Comparison of ENCODE assay signal across 14 mouse cellular contexts in genomic region chr4:7364238-7365040, GRCm38 (mm10).
DNase-seq lines count a peak whose midpoint lies in the region; ATAC-seq lines count a peak whose summit lies in the region.
"Had no signal": no experiment of that assay in that cellular context is flagged by ENCODE, and none has a peak within 500 bp of the region (broad histone marks: within the 10 kb centered on the region; RNA-seq: fewer than 3 reads in every experiment).

No protein-coding gene starts in this region.

- H3K36me3 ChIP-seq in neural tube, embryonic 11.5 days (ENCODE audit: control insufficient read depth, insufficient read depth, low read length): no peaks in the 10 kb centered on the region
- H3K36me3 ChIP-seq in forebrain, embryonic 12.5 days (replicated peaks): no peaks in the 10 kb centered on the region
- H3K36me3 ChIP-seq in kidney, embryonic 14.5 days (ENCODE audit: control insufficient read depth, insufficient read depth, low read length): no peaks in the 10 kb centered on the region
- H3K36me3 ChIP-seq: embryonic facial prominence, embryonic 15.5 days; hindbrain, embryonic 10.5 days had no signal

- peak; percentile 16 for DNase-seq in neural tube, embryonic 11.5 days (ENCODE audit: low spot score)
- DNase-seq in neural tube, embryonic 10.5 days (ENCODE audit: extremely low spot score, low spot score): no peak
- peak; percentile 4 for DNase-seq in mesoderm, embryonic 11.5 days (ENCODE audit: low read depth, low spot score)
- peak; percentile 36 to 50 for DNase-seq in thymus, postnatal 36 days
- DNase-seq in adrenal gland, postnatal 14 days: no peak
- DNase-seq in testis, postnatal 10 days (ENCODE audit: low spot score): no peak
- DNase-seq: kidney, postnatal 14 days; lung, postnatal 10 days had no signal

- no peak overlapping the region for H3K9ac ChIP-seq in neural tube, embryonic 11.5 days (ENCODE audit: low read length)
- H3K9ac ChIP-seq in forebrain, embryonic 12.5 days: no peak overlapping the region
- H3K9ac ChIP-seq in kidney, embryonic 14.5 days (ENCODE audit: low read depth, low read length): no peak overlapping the region
- H3K9ac ChIP-seq: embryonic facial prominence, embryonic 15.5 days had no signal

- H3K9me3 ChIP-seq in neural tube, embryonic 11.5 days (ENCODE audit: control insufficient read depth, low read length): no peaks in the 10 kb centered on the region
- no peaks in the 10 kb centered on the region for H3K9me3 ChIP-seq in forebrain, embryonic 12.5 days
- H3K9me3 ChIP-seq in kidney, embryonic 14.5 days (ENCODE audit: control insufficient read depth, low read length): no peaks in the 10 kb centered on the region
- H3K9me3 ChIP-seq: embryonic facial prominence, embryonic 15.5 days; hindbrain, embryonic 10.5 days had no signal

- H3K4me2 ChIP-seq in neural tube, embryonic 11.5 days (ENCODE audit: low read depth): no peak overlapping the region
- no peak overlapping the region for H3K4me2 ChIP-seq in forebrain, embryonic 12.5 days
- no peak overlapping the region for H3K4me2 ChIP-seq in kidney, embryonic 14.5 days (replicated peaks; ENCODE audit: low read depth, low read length)
- H3K4me2 ChIP-seq: embryonic facial prominence, embryonic 15.5 days; liver, embryonic 11.5 days had no signal

- no peaks in the 10 kb centered on the region for H3K4me1 ChIP-seq in neural tube, embryonic 11.5 days (ENCODE audit: control insufficient read depth, insufficient read depth, low read length)
- H3K4me1 ChIP-seq in forebrain, embryonic 12.5 days: peaks cover 10% of the 10 kb centered on the region
- no peaks in the 10 kb centered on the region for H3K4me1 ChIP-seq in kidney, embryonic 14.5 days (ENCODE audit: control insufficient read depth, insufficient read depth, low read length)
- H3K4me1 ChIP-seq: embryonic facial prominence, embryonic 15.5 days had no signal

- H3K27me3 ChIP-seq in neural tube, embryonic 11.5 days (ENCODE audit: control insufficient read depth, insufficient read depth, low read length): no peaks in the 10 kb centered on the region
- H3K27me3 ChIP-seq in forebrain, embryonic 12.5 days: no peaks in the 10 kb centered on the region
- no peaks in the 10 kb centered on the region for H3K27me3 ChIP-seq in kidney, embryonic 14.5 days (ENCODE audit: control insufficient read depth, insufficient read depth, low read length)
- H3K27me3 ChIP-seq: embryonic facial prominence, embryonic 15.5 days had no signal

- 82% methylated on average over 3 of the region's 3 CpGs for WGBS in neural tube, embryonic 11.5 days
- 72% methylated on average over 3 of the region's 3 CpGs for WGBS in forebrain, embryonic 12.5 days
- WGBS in kidney, embryonic 14.5 days: 81% methylated on average over 3 of the region's 3 CpGs

- ATAC-seq in neural tube, embryonic 11.5 days (ENCODE audit: insufficient read depth, low FRiP score, low TSS enrichment): 0 out of 2 replicates have a peak, but pooled peaks have one; percentile 20
- peak; percentile 63; the same call in 1 of the 2 replicates for ATAC-seq in forebrain, embryonic 12.5 days (ENCODE audit: low FRiP score)
- no peak for ATAC-seq in kidney, embryonic 14.5 days (ENCODE audit: low FRiP score, low TSS enrichment)

- no peak overlapping the region for H3K27ac ChIP-seq in neural tube, embryonic 11.5 days (ENCODE audit: low read depth, low read length)
- H3K27ac ChIP-seq in forebrain, embryonic 12.5 days: peak overlapping the region; percentile 19; the same call in 1 of the 2 replicates
- H3K27ac ChIP-seq in kidney, embryonic 14.5 days (ENCODE audit: low read depth, low read length): no peak overlapping the region
- H3K27ac ChIP-seq: embryonic facial prominence, embryonic 15.5 days; hindbrain, embryonic 10.5 days; left cerebral cortex, adult 2 months had no signal

- H3K4me3 ChIP-seq in neural tube, embryonic 11.5 days (ENCODE audit: low read depth, low read length): no peak overlapping the region
- H3K4me3 ChIP-seq in forebrain, embryonic 12.5 days (replicated peaks): no peak overlapping the region
- H3K4me3 ChIP-seq in kidney, embryonic 14.5 days (ENCODE audit: low read length): no peak overlapping the region
- H3K4me3 ChIP-seq: embryonic facial prominence, embryonic 15.5 days; hindbrain, embryonic 10.5 days; left cerebral cortex, adult 2 months had no signal

Comparison
In these comparisons a context has a peak if more than half of its experiments do, and no peak if none do; other contexts are left out.
1. DNase-seq: peak in neural tube, embryonic 11.5 days (single experiment), mesoderm, embryonic 11.5 days (single experiment) and thymus, postnatal 36 days (2 of 2); none in neural tube, embryonic 10.5 days (single experiment), adrenal gland, postnatal 14 days (single experiment) and testis, postnatal 10 days (single experiment).